Mouse (Mus musculus): ENCODE results near the gene Fam240a.

GRCm38 (mm10) chr9:110946548-110947044 lies 29.9 kb upstream of the Fam240a start:
- TF ChIP-seq CTCF (IDR thresholded peaks at IDR 0.05; ENCODE audit: low read depth, low read length) (no peak), POLR2A (IDR thresholded peaks at IDR 0.05; ENCODE audit: borderline replicate concordance, low read depth, low read length) (no peak)
